Mouse (Mus musculus): ENCODE data around the gene Nxpe3. TPM values are rescaled to one million over a fixed set of nuclear protein-coding genes. Genes with fewer than 3 reads are reported as not detected.

Nxpe3 gene
- polyA plus RNA-seq (2012; fragmentation: generic; extraction: Trizol): under 1 TPM; 0.15 to 0.80 TPM

DNA sequence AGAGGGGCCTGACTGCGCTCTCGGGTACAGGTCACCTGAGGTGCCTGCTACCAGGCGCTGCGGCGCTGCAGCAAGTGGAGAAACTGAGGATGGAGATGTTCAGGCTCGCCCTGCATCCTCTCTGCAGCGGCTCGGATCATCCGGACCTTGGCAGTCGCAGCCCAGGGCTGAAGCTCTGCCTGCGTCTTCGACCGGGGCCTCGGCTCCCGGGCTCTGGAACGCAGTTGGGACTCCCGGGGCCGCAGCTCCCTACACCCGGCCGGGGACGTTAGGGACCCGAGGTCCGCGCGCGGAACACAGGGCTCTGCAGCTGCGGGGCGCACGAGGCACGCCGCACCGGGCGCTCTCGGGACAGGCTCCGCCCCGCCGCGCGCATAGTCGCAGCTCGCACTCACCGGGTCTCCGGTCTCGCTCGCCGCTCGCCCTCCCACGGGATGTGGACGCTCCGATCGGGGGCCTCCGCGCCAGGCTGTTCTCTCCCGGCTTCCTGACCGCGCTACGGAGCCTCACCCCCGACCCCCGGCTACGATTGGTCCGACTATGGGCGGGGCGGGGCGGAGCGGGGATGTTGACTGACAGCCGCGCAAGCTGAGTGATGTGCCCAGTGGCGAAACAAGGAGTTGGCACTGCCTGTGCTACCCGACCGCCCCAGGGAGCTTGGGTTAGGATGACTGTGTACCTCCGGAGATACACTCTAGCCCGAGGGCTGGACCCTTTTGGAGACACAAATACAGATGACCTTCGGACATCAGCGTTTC is at the start of gene Nxpe3:
Nxpe3 (minus strand) TSS at position 393 of the 758 bp plus-strand sequence.

DNA sequence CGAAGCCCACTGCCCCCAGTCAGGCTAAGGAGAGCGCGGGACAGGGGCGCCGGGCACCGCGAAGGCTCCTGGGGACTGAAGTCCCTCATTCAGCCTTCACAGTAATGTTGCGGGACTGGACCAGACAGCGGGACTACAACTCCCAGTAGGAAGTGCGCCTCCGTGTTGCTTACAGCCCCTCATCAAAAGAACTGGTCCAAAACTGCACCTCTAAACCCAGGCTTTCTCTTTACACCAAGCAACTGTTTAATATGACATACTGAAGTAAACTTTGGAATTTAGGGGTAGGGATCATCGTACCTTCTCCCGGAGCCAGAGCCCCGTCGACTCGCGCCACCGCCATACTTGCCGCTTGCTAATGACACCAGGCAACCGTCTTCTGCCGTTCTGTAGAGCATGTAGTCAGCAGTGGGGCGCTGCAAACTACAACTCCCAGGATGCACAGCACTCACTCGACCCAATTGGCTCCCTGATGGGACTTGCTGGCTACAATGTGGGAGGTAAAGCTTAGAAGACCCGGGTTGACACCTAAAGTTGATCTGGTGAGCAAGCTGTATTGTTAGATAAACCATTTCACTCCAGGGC is 39.5 kb upstream of the Nxpe3 start, which contains the start of gene Cep97:
Cep97 (minus strand) TSS at position 403 of the 585 bp plus-strand sequence.

DNA sequence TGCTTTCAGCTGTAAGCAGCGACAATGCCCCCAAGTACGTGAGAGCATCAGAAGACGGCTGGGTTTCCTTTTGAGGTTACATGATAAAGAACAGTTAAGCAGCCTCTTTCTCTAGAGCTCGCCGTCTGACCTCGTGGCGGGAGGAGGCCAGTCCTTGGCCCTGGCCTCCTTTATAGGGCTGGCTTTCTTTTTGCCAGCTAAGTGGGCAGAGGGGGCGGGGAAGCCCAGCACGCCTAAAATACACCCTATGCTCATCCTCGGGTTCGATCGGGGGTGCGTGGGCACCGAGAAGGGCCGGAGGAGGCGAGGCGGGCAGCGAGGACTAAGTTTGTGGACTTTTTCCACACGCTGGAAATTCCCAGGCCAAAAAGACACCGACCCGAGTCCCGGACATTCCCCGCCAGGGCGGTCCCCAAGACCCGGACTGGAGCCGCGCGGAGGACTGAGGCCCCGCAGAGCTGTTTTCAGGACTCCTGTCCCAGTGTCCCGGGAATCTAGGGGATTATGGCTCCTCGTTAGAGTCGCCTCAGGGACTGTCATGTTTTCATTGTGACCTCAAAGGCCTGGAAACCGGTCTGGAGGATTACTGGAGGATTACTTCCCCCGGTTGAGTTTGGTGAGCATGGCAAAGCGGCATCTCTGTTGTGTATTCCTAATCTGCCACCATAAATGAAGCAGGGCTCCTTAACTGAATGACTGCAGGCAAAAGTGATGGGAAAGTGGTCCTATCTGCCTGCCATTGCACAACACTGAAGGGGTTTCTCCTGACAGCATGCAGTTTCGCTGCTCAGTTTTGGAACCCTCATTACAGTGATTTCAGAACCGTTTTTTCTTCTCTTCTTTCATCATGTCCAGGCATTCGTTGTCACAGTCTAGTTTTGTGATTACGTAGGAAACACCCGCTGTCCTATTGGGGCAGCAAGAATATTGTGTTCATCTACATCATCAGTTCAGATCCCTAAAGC is 56.3 kb downstream of the Nxpe3 start, which contains the start of gene Nfkbiz:
Nfkbiz (minus strand) TSS at position 390 of the 965 bp plus-strand sequence.

Other genes starting within 250 kb of the Nxpe3 start
- gene Nfkbiz, start 56.4 kb downstream of the Nxpe3 start, polyA plus RNA-seq (2012; fragmentation: generic; extraction: Trizol): 1 to 10 TPM in 1 of 2 experiments, under 1 TPM in 1; 0.19 to 1.7 TPM
- 1 to 10 TPM in 1 of 2 experiments, under 1 TPM in 1; 0.91 to 2.3 TPM for gene Cep97, start 39.6 kb upstream of the Nxpe3 start, polyA plus RNA-seq (2012; fragmentation: generic; extraction: Trizol)
- gene Rpl24, start 71.0 kb upstream of the Nxpe3 start, polyA plus RNA-seq (2012; fragmentation: generic; extraction: Trizol): 1,000 to 10,000 TPM; 1,867 to 3,636 TPM
- gene Zbtb11, start 78.6 kb upstream of the Nxpe3 start, polyA plus RNA-seq (2012; fragmentation: generic; extraction: Trizol): 1 to 10 TPM in 1 of 2 experiments, under 1 TPM in 1; 0.16 to 1.6 TPM
- gene Pcnp, start 134.5 kb upstream of the Nxpe3 start, polyA plus RNA-seq (2012; fragmentation: generic; extraction: Trizol): 10 to 100 TPM in 1 of 2 experiments, 1 to 10 TPM in 1; 6.5 to 29.1 TPM
- gene Trmt10c, start 142.5 kb upstream of the Nxpe3 start, polyA plus RNA-seq (2012; fragmentation: generic; extraction: Trizol): 1 to 10 TPM in 1 of 2 experiments, under 1 TPM in 1; 0.23 to 1.9 TPM
- 1 to 10 TPM in 1 of 2 experiments, under 1 TPM in 1; 0.15 to 2.5 TPM for gene Senp7, start 153.1 kb upstream of the Nxpe3 start, polyA plus RNA-seq (2012; fragmentation: generic; extraction: Trizol)